Mouse (Mus musculus) CD4-positive, CD25-positive, alpha-beta regulatory T cell, adult 2 months (primary cell): ENCODE data around the gene Riok2.

Experiments
- DNase-seq: peaks from one replicate; pipeline ENCODE4 v3.0.0-alpha.2; 2012; ENCODE audit warnings: low read depth, low spot score

Gene Riok2

GRCm38 (mm10) chr17:17408137-17408536, 34.0 kb downstream of the Riok2 start:
- DNase-seq, result no peak

GRCm38 (mm10) chr17:17408720-17409478, 34.8 kb downstream of the Riok2 start:
- DNase-seq, result no peak

GRCm38 (mm10) chr17:17409601-17410000, 35.5 kb downstream of the Riok2 start:
- DNase-seq, result no peak

- no peak for DNase-seq
Measured at GRCm38 (mm10) chr17:17411443-17411842, 37.3 kb downstream of the Riok2 start.

- no peak for DNase-seq
Measured at GRCm38 (mm10) chr17:17412176-17412575, 38.1 kb downstream of the Riok2 start.

GRCm38 (mm10) chr17:17414206-17414605, 40.1 kb downstream of the Riok2 start:
- no peak for DNase-seq

- DNase-seq, result peak; percentile 8
Measured at GRCm38 (mm10) chr17:17424609-17425307, 50.6 kb downstream of the Riok2 start.

- no peak for DNase-seq
Measured at GRCm38 (mm10) chr17:17425308-17425813, 51.3 kb downstream of the Riok2 start.

- no peak for DNase-seq
Measured at GRCm38 (mm10) chr17:17425906-17426305, 51.8 kb downstream of the Riok2 start.

GRCm38 (mm10) chr17:17428888-17429287, 54.8 kb downstream of the Riok2 start:
- no peak for DNase-seq

- DNase-seq, result no peak
Measured at GRCm38 (mm10) chr17:17433679-17434078, 59.6 kb downstream of the Riok2 start.

- DNase-seq, result no peak
Measured at GRCm38 (mm10) chr17:17438576-17439191, 64.6 kb downstream of the Riok2 start.

GRCm38 (mm10) chr17:17441876-17442498, 67.9 kb downstream of the Riok2 start:
- DNase-seq, result no peak

- peak; percentile 3 for DNase-seq
Measured at GRCm38 (mm10) chr17:17444297-17444886, 70.3 kb downstream of the Riok2 start.
